Mouse (Mus musculus): ENCODE results near the gene Usp47. TPM values are rescaled to one million over a fixed set of nuclear protein-coding genes. Genes with fewer than 3 reads are reported as not detected.

Usp47 gene
- polyA plus RNA-seq (2012; rRNA removed; ENCODE audit: low replicate concordance), result 12.7 and 18.1 TPM in 2 replicates

DNA sequence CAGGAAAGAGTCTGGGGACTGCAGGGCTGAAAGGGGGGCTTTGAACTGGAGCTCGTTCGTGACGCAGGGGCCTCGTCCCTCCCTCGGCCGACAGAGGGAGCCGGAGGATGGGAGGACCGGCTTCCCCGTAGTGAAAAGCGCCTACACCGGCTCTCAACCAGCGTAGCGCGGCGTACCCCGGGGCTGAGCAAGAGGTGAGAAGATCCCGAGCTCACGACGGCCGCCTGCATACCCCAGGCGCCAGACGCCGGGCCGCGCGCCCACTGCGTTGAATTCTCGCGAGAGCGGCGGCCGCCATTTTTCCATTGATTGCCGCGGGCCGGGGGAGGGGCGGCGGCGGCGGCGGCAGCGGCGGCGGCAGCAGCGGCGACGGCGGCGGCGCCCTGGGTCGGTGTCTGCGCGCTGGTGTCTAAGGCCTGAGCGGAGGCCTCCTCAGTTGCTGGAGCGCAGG, at the start of gene Usp47:
TSS of gene Usp47 (plus strand) at position 355 of the 451 bp plus-strand sequence.

DNA sequence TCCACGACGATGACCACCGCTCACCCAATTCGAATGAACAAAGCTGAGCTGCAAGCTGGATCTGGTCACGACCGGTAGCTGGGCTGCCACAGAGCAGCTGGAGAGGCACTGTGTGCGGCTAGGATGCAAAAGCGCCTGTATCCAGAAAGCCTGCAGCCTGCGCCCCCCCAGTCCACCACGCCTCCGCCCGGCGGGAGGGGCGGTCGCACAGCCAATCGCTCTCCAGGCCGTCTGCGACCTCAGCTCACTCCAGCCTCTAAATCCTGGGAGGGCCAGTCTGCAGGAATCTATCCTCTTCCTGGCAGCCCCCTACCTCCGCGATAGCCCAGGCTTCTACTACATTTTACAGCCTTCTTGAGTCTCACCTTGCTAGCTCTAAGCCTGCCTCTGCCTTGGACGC, 135.6 kb downstream of the Usp47 start, which contains the start of gene Dkk3:
TSS of gene Dkk3 (minus strand) at position 116 of the 400 bp plus-strand sequence.

Other genes starting within 250 kb of the Usp47 start
- gene Galnt18, start 243.5 kb upstream of the Usp47 start, polyA plus RNA-seq (2012; rRNA removed; ENCODE audit: low replicate concordance), result 23.0 and 27.7 TPM in 2 replicates
- 2.8 and 38.9 TPM in 2 replicates for gene Dkk3, start 135.6 kb downstream of the Usp47 start, polyA plus RNA-seq (2012; rRNA removed; ENCODE audit: low replicate concordance)
- 13.8 and 38.7 TPM in 2 replicates for gene Mical2, start 202.4 kb downstream of the Usp47 start, polyA plus RNA-seq (2012; rRNA removed; ENCODE audit: low replicate concordance)